24 mouse cellular contexts compared by ENCODE assay signal in genomic region chr11:16900182-16900581, GRCm38 (mm10).
"Had no signal": no experiment of that assay in that cellular context is flagged by ENCODE, and none has a peak within 500 bp of the region (broad histone marks: within the 10 kb centered on the region; RNA-seq: fewer than 3 reads in every experiment).

No protein-coding gene starts in this region.

- ATAC-seq: forebrain, embryonic 15.5 days; hindbrain, embryonic 16.5 days; inflammation-experienced regulatory T-cells, adult 6 months; liver, embryonic 12.5 days had no signal

- H3K4me2 ChIP-seq: forebrain, embryonic 15.5 days; heart, embryonic 12.5 days; hindbrain, embryonic 12.5 days; hindbrain, embryonic 14.5 days; limb, embryonic 12.5 days; liver, embryonic 12.5 days had no signal

- H3K4me1 ChIP-seq: forebrain, embryonic 15.5 days; liver, embryonic 12.5 days had no signal

- H3K27ac ChIP-seq: forebrain, embryonic 15.5 days; gastrocnemius, adult 2 months; heart, embryonic 10.5 days; hindbrain, embryonic 10.5 days; hindbrain, embryonic 12.5 days; hindbrain, embryonic 14.5 days; layer of hippocampus, adult 2 months; limb, embryonic 10.5 days; limb, embryonic 12.5 days; liver, embryonic 12.5 days had no signal

- DNase-seq: gastrocnemius, adult 2 months; gastrocnemius, postnatal 10 days; gastrocnemius, postnatal 25 days; heart, adult 18-20 months; heart, postnatal 10 days; heart, postnatal 4 days; kidney, adult 18-20 months; kidney, adult 8-10 months; kidney, postnatal 10 days; kidney, postnatal 25 days; kidney, postnatal 4 days; liver had no signal

- H3K27me3 ChIP-seq: forebrain, embryonic 15.5 days; heart, embryonic 12.5 days; hindbrain, embryonic 12.5 days; limb, embryonic 12.5 days had no signal

- H3K36me3 ChIP-seq: forebrain, embryonic 15.5 days; heart, embryonic 10.5 days; heart, embryonic 12.5 days; hindbrain, embryonic 10.5 days; hindbrain, embryonic 12.5 days; limb, embryonic 10.5 days; liver, embryonic 12.5 days had no signal

- H3K9ac ChIP-seq: forebrain, embryonic 15.5 days; heart, embryonic 12.5 days; hindbrain, embryonic 12.5 days; hindbrain, embryonic 14.5 days; limb, embryonic 12.5 days; liver, embryonic 12.5 days had no signal

- H3K9me3 ChIP-seq: forebrain, embryonic 15.5 days; heart, embryonic 10.5 days; heart, embryonic 12.5 days; hindbrain, embryonic 10.5 days; hindbrain, embryonic 12.5 days; limb, embryonic 10.5 days; limb, embryonic 12.5 days; liver, embryonic 12.5 days had no signal

- H3K4me3 ChIP-seq: forebrain, embryonic 15.5 days; gastrocnemius, adult 2 months; heart, embryonic 10.5 days; heart, embryonic 12.5 days; hindbrain, embryonic 10.5 days; hindbrain, embryonic 12.5 days; layer of hippocampus, adult 2 months; limb, embryonic 10.5 days; limb, embryonic 12.5 days; liver, embryonic 12.5 days had no signal
